Mouse (Mus musculus) frontal cortex, postnatal 36 days (tissue): ENCODE results near the gene Gm13420.
"Not testable (repeated sequence)": the region's sequence is repeated elsewhere in the genome, so short reads cannot be mapped to it uniquely, and the experiment has no call there.

Experiments
- DNase-seq, 2 experiments: peaks; one replicate each; pipeline ENCODE4 v3.0.0; 2022; ENCODE audit warnings: low spot score in 2 of 2

Gm13420 gene

GRCm38 (mm10) chr2:29738799-29739198 lies 12.7 kb downstream of the Gm13420 start:
- DNase-seq, result no peak

- no peak for DNase-seq
Observed at GRCm38 (mm10) chr2:29737209-29737925, 14.1 kb downstream of the Gm13420 start.

GRCm38 (mm10) chr2:29735708-29736107 lies 15.8 kb downstream of the Gm13420 start:
- DNase-seq, result no peak

- DNase-seq, result no peak
Observed at GRCm38 (mm10) chr2:29733348-29733747, 18.1 kb downstream of the Gm13420 start.

GRCm38 (mm10) chr2:29732559-29732958 lies 18.9 kb downstream of the Gm13420 start:
- no peak for DNase-seq

GRCm38 (mm10) chr2:29731545-29731944 lies 19.9 kb downstream of the Gm13420 start:
- DNase-seq, result no peak

GRCm38 (mm10) chr2:29729500-29729899 lies 22.0 kb downstream of the Gm13420 start:
- DNase-seq, result no peak

- no peak for DNase-seq
Observed at GRCm38 (mm10) chr2:29724664-29725365, 26.7 kb downstream of the Gm13420 start.

GRCm38 (mm10) chr2:29723132-29723531 lies 28.4 kb downstream of the Gm13420 start:
- DNase-seq, result no peak

GRCm38 (mm10) chr2:29718581-29718980 lies 32.9 kb downstream of the Gm13420 start:
- DNase-seq, result no peak

GRCm38 (mm10) chr2:29716691-29717090 lies 34.8 kb downstream of the Gm13420 start:
- peak; percentile 17 to 53 for DNase-seq

- DNase-seq, result no peak
Observed at GRCm38 (mm10) chr2:29716143-29716542, 35.3 kb downstream of the Gm13420 start.

GRCm38 (mm10) chr2:29714127-29714526 lies 37.4 kb downstream of the Gm13420 start:
- DNase-seq, result peak; percentile 31 to 60

- DNase-seq, result no peak
Observed at GRCm38 (mm10) chr2:29713501-29713900, 38.0 kb downstream of the Gm13420 start.

GRCm38 (mm10) chr2:29711877-29712276 lies 39.6 kb downstream of the Gm13420 start:
- no peak for DNase-seq

- DNase-seq, result no peak
Observed at GRCm38 (mm10) chr2:29711038-29711437, 40.4 kb downstream of the Gm13420 start.

- not testable (repeated sequence) for DNase-seq
Observed at GRCm38 (mm10) chr2:29708209-29708608, 43.3 kb downstream of the Gm13420 start.

GRCm38 (mm10) chr2:29707731-29708130 lies 43.8 kb downstream of the Gm13420 start:
- DNase-seq, result no peak

- DNase-seq, result no peak
Observed at GRCm38 (mm10) chr2:29706726-29707620, 44.5 kb downstream of the Gm13420 start.

GRCm38 (mm10) chr2:29705493-29705892 lies 46.0 kb downstream of the Gm13420 start:
- no peak for DNase-seq

GRCm38 (mm10) chr2:29703104-29704081 lies 48.1 kb downstream of the Gm13420 start:
- no peak for DNase-seq
